Mouse (Mus musculus) MEL (cell line): ENCODE data around the gene Msi2. TPM values are rescaled to one million over a fixed set of nuclear protein-coding genes. Genes with fewer than 3 reads are reported as not detected.

ENCODE experiments used
- DNase-seq: peaks from one replicate; pipeline ENCODE4 v3.0.0; 2011; ENCODE audit warnings: low read depth, low spot score
- H3K27ac ChIP-seq: 2 replicates; pipeline ENCODE4 v1.5.1; 2012; ENCODE audit warnings: low read depth, mild to moderate bottlenecking, control low read depth, low read length, moderate library complexity; ENCODE audit not compliant: control insufficient read depth
- H3K27me3 ChIP-seq, 2 experiments: fragments of 150-350 bp in 1 of 2; sonication (generic) in 1 of 2; 2 replicates each; pipeline ENCODE4 v1.6.1; 2012; ENCODE audit warnings: low read length in 2 of 2, mild to moderate bottlenecking in 2 of 2, improper control_type of control experiment in 1 of 2, moderate library complexity in 1 of 2; ENCODE audit not compliant: insufficient read depth in 2 of 2, control insufficient read depth in 1 of 2
- H3K36me3 ChIP-seq, 2 experiments: 2 replicates each; pipeline ENCODE4 v1.6.1; 2012 to 2014; ENCODE audit warnings: low read length in 2 of 2, improper control_type of control experiment in 1 of 2, inconsistent platforms in 1 of 2, mild to moderate bottlenecking in 1 of 2; ENCODE audit not compliant: insufficient read depth in 2 of 2, control insufficient read depth in 1 of 2
- H3K4me1 ChIP-seq, 2 experiments: fragments of 150-350 bp in 1 of 2; sonication (generic) in 1 of 2; 2 replicates each; pipeline ENCODE4 v1.6.1; 2012; ENCODE audit warnings: low read length in 2 of 2, improper control_type of control experiment in 1 of 2, mild to moderate bottlenecking in 1 of 2; ENCODE audit not compliant: insufficient read depth in 2 of 2, control insufficient read depth in 1 of 2
- H3K4me3 ChIP-seq, 2 experiments: fragments of 150-350 bp in 1 of 2; sonication (generic) in 1 of 2; 2 replicates each; pipeline ENCODE4 v1.5.1; 2012; ENCODE audit warnings: low read depth in 2 of 2, low read length in 2 of 2, mild to moderate bottlenecking in 2 of 2, moderate library complexity in 2 of 2, control low read depth in 1 of 2, improper control_type of control experiment in 1 of 2; ENCODE audit not compliant: control insufficient read depth in 1 of 2, insufficient read depth in 1 of 2
- H3K79me2 ChIP-seq: 2 replicates; pipeline ENCODE4 v1.6.1; 2012; ENCODE audit warnings: mild to moderate bottlenecking, low read length, moderate library complexity; ENCODE audit not compliant: control insufficient read depth, poor library complexity, insufficient read depth
- H3K9ac ChIP-seq: 2 replicates; pipeline ENCODE4 v1.6.1; 2012; ENCODE audit warnings: low read depth, mild to moderate bottlenecking, control low read depth, low read length, moderate library complexity; ENCODE audit not compliant: control insufficient read depth, poor library complexity, severe bottlenecking
- H3K9me3 ChIP-seq: fragments of 150-350 bp; sonication (generic); replicated peaks from 2 replicates; pipeline ENCODE4 v1.6.1; 2012; ENCODE audit warnings: mild to moderate bottlenecking, low read length, improper control_type of control experiment, moderate library complexity; ENCODE audit not compliant: insufficient read depth
- BHLHE40 ChIP-seq: IDR thresholded peaks from 2 replicates; pipeline ENCODE4 v1.6.1; 2012; ENCODE audit warnings: low read depth, mild to moderate bottlenecking, inconsistent platforms, low read length, improper control_type of control experiment, borderline replicate concordance
- CHD1 ChIP-seq: IDR thresholded peaks from 2 replicates; pipeline ENCODE4 v1.6.1; 2012; ENCODE audit warnings: low read depth, mild to moderate bottlenecking, inconsistent platforms, low read length, improper control_type of control experiment
- CHD2 ChIP-seq: IDR thresholded peaks from 2 replicates; pipeline ENCODE4 v1.6.1; 2011; ENCODE audit warnings: low read length, improper control_type of control experiment
- ELF1 ChIP-seq: IDR thresholded peaks from 2 replicates; pipeline ENCODE4 v1.6.1; 2014; ENCODE audit warnings: low read depth, mild to moderate bottlenecking, inconsistent platforms, low read length, improper control_type of control experiment, moderate library complexity
- EP300 ChIP-seq, 2 experiments: IDR thresholded peaks; 2 replicates each; pipeline ENCODE4 v1.6.1; 2011; ENCODE audit warnings: improper control_type of control experiment in 2 of 2, low read length in 2 of 2, low read depth in 1 of 2, mild to moderate bottlenecking in 1 of 2
- ETS1 ChIP-seq: IDR thresholded peaks from 2 replicates; pipeline ENCODE4 v1.6.1; 2012; ENCODE audit warnings: low read depth, mild to moderate bottlenecking, inconsistent platforms, low read length, improper control_type of control experiment, moderate library complexity
- GABPA ChIP-seq: IDR thresholded peaks from 2 replicates; pipeline ENCODE4 v1.6.1; 2012; ENCODE audit warnings: low read depth, mild to moderate bottlenecking, inconsistent platforms, low read length, improper control_type of control experiment, moderate library complexity
- GATA1 ChIP-seq: IDR thresholded peaks from 2 replicates; pipeline ENCODE4 v1.6.1; 2011; ENCODE audit warnings: low read depth, low read length, improper control_type of control experiment
- HCFC1 ChIP-seq: IDR thresholded peaks from 2 replicates; pipeline ENCODE4 v1.6.1; 2012; ENCODE audit warnings: low read depth, mild to moderate bottlenecking, inconsistent platforms, low read length, improper control_type of control experiment, moderate library complexity
- JUND ChIP-seq: IDR thresholded peaks from 2 replicates; pipeline ENCODE4 v1.6.1; 2011; ENCODE audit warnings: low read depth, mild to moderate bottlenecking, improper control_type of control experiment, low read length
- MAFK ChIP-seq: IDR thresholded peaks from 2 replicates; pipeline ENCODE4 v1.6.1; 2011; ENCODE audit warnings: low read depth, mild to moderate bottlenecking, low read length, improper control_type of control experiment, borderline replicate concordance
- MAX ChIP-seq: IDR thresholded peaks from 2 replicates; pipeline ENCODE4 v1.6.1; 2011; ENCODE audit warnings: low read length, improper control_type of control experiment
- MEF2A ChIP-seq: IDR thresholded peaks from 2 replicates; pipeline ENCODE4 v1.6.1; 2014; ENCODE audit warnings: low read depth, mild to moderate bottlenecking, inconsistent platforms, low read length, improper control_type of control experiment; ENCODE audit not compliant: poor library complexity, insufficient replicate concordance, severe bottlenecking; ENCODE audit errors: extremely low read depth
- MXI1 ChIP-seq: IDR thresholded peaks from 2 replicates; pipeline ENCODE4 v1.6.1; 2011; ENCODE audit warnings: mild to moderate bottlenecking, low read depth, low read length, improper control_type of control experiment
- NELFE ChIP-seq: IDR thresholded peaks from 2 replicates; pipeline ENCODE4 v1.6.1; 2011; ENCODE audit warnings: low read depth, low read length, improper control_type of control experiment
- NRF1 ChIP-seq: IDR thresholded peaks from 2 replicates; pipeline ENCODE4 v1.6.1; 2014; ENCODE audit warnings: low read depth, mild to moderate bottlenecking, inconsistent platforms, low read length, improper control_type of control experiment, moderate library complexity; ENCODE audit not compliant: poor library complexity, insufficient read depth, severe bottlenecking
- POLR2A ChIP-seq, 2 experiments: IDR thresholded peaks; 2 replicates each; pipeline ENCODE4 v1.6.1; 2011 to 2012; ENCODE audit warnings: low read length in 2 of 2, mild to moderate bottlenecking in 2 of 2, control low read depth in 1 of 2, improper control_type of control experiment in 1 of 2, low read depth in 1 of 2, moderate library complexity in 1 of 2; ENCODE audit not compliant: control insufficient read depth in 1 of 2, insufficient read depth in 1 of 2, poor library complexity in 1 of 2
- RCOR1 ChIP-seq: IDR thresholded peaks from 2 replicates; pipeline ENCODE4 v1.6.1; 2012; ENCODE audit warnings: low read depth, mild to moderate bottlenecking, inconsistent platforms, low read length, improper control_type of control experiment
- TAL1 ChIP-seq: IDR thresholded peaks from 2 replicates; pipeline ENCODE4 v1.6.1; 2012; ENCODE audit warnings: mild to moderate bottlenecking, inconsistent platforms, low read length, moderate library complexity, mixed read lengths
- TBP ChIP-seq: IDR thresholded peaks from 2 replicates; pipeline ENCODE4 v1.8.0; 2011; ENCODE audit warnings: low read depth, low read length, improper control_type of control experiment
- USF1 ChIP-seq: IDR thresholded peaks from 2 replicates; pipeline ENCODE4 v1.6.1; 2014; ENCODE audit warnings: low read depth, mild to moderate bottlenecking, inconsistent platforms, low read length, improper control_type of control experiment, moderate library complexity
- ZC3H11A ChIP-seq: IDR thresholded peaks from 2 replicates; pipeline ENCODE4 v1.6.1; 2012; ENCODE audit warnings: low read depth, mild to moderate bottlenecking, inconsistent platforms, low read length, improper control_type of control experiment
- ZKSCAN1 ChIP-seq: IDR thresholded peaks from 2 replicates; pipeline ENCODE4 v1.6.1; 2012; ENCODE audit warnings: low read depth, mild to moderate bottlenecking, inconsistent platforms, low read length, improper control_type of control experiment, moderate library complexity
- polyA plus RNA-seq, 2 experiments: library from polyadenylated mRNA; stranded (reverse) in 1 of 2; unstranded in 1 of 2; fragments of >175 nt in 1 of 2; fragments of >200 nt in 1 of 2; gene quantifications; 2 replicates each; pipeline versions ENCODE4 v1.2.1 to v1.2.4; 2012; ENCODE audit warnings: low replicate concordance in 2 of 2, low read depth in 1 of 2; ENCODE audit not compliant: insufficient read length in 2 of 2, insufficient read depth in 1 of 2, missing spikeins in 1 of 2
- total RNA-seq: library from RNA; depleted of rRNA; stranded (reverse); fragments of 300-350 nt; gene quantifications from 2 replicates; pipeline ENCODE4 v1.2.3, GENCODE M21; 2012

Gene Msi2
- total and polyA plus RNA-seq, 3 experiments, result 16.2 to 29.7 TPM; not detected in 1

DNA sequence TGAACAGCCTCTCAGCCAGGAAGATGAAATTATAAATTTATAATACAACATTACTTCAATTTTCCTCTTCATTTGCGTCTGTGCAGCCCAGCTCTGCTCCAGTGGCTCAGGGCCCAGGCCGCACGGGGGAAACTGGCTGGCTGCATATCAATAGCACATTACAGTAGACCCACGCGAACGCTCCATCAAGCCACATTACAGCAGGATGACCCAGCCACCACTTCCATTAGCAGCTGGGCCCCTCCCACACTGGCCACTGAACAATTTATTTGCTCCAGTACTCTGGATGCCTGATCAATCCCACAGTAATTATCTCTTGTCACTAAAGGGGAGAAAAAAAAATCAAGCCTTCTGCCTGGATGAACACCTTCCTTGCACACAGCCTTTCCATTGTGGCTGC, 328.8 kb downstream of the Msi2 start:
- Histone ChIP-seq H3K27me3 (no peaks in the 10 kb centered on the region), H3K4me1 (no peaks in the 10 kb centered on the region), H3K4me3 (no peak overlapping the region), H3K27ac (no peak overlapping the region), H3K36me3 (peaks cover 0 to 2% of the 10 kb centered on the region in 2 experiments; a peak in 1 of 4 replicates), H3K9ac (no peak overlapping the region)
- TF ChIP-seq CHD2 (no peak), HCFC1 (no peak), NRF1 (no peak), ELF1 (no peak), GABPA (no peak), ETS1 (no peak), RCOR1 (no peak), MXI1 (no peak)
- TF ChIP-seq, all 39 proteins: peak for 0
- Histone ChIP-seq H3K79me2 (no peaks in the 10 kb centered on the region), H3K9me3 (no peaks in the 10 kb centered on the region)
- no peak for DNase-seq

DNA sequence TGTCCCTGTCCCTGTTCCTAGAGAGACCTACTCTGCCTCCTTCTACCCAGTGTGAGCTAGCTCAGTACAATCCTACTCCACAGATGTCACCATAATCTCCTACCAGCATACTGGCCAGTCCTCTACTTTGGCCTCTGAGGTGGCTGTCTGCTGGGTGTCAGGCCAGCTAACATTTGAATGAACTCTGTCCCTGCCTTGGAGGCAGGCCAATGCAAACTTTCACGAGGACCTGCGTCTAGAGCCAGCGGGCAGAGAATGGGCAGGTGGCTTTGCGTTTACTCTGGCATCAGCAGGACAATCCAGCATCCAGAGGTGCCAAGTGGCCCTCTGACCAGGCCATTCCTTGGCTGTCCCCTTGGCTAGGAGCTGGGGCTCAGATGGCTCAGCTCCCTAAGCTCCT, 331.4 kb downstream of the Msi2 start:
- H3K4me3 ChIP-seq, result no peak overlapping the region
- H3K4me1 ChIP-seq, result peaks cover 2 to 3% of the 10 kb centered on the region in 2 experiments; a peak in 3 of 4 replicates
- no peak for DNase-seq
- TF ChIP-seq MAFK (no peak), ZKSCAN1 (no peak), TBP (no peak)
- no peak overlapping the region for H3K9ac ChIP-seq
- H3K27me3 ChIP-seq, result no peaks in the 10 kb centered on the region
- no peaks in the 10 kb centered on the region for H3K79me2 ChIP-seq
- no peak overlapping the region for H3K27ac ChIP-seq
- no peaks in the 10 kb centered on the region for H3K9me3 ChIP-seq
- H3K36me3 ChIP-seq, result peaks cover 0 to 2% of the 10 kb centered on the region in 2 experiments; a peak in 2 of 4 replicates

DNA sequence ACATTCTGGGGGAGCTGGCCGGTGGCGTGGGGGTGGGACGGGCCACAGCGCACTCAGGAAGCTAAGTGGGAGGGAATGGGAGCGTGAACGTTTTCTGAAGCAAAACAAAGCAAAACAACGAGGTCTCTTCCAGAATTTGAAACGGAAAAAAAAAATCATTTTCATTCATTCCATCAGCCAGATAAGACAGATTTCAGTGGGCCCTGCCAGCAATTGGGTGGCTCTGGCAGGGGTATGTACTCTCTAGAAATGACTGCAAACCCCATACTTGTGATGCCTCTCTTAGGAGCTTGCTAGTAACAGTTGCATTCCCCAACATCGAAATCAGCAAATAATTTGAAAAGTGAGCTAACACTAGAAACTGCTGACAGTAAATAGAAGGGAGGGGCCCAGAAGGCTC, 335.9 kb downstream of the Msi2 start:
- Histone ChIP-seq H3K36me3 (no peaks in the 10 kb centered on the region; a peak in 2 of 4 replicates), H3K4me3 (no peak overlapping the region), H3K9ac (no peak overlapping the region), H3K27me3 (no peaks in the 10 kb centered on the region), H3K4me1 (peaks cover 5 to 13% of the 10 kb centered on the region in 2 experiments; a peak in 3 of 4 replicates)
- no peak for DNase-seq
- TF ChIP-seq NRF1 (no peak), MAFK (no peak), EP300 (IDR thresholded peaks at IDR 0.05; ENCODE audit: low read depth in 1 of 2, low read length in 2 of 2) (no peak), MAX (no peak), MEF2A (no peak), JUND (no peak), ZC3H11A (no peak), ETS1 (no peak), TAL1 (no peak), RCOR1 (no peak), POLR2A (IDR thresholded peaks at IDR 0.05; ENCODE audit: control insufficient read depth in 1 of 2, insufficient read depth in 1 of 2, low read depth in 1 of 2, low read length in 2 of 2, poor library complexity in 1 of 2) (no peak), CHD1 (no peak), GATA1 (no peak), BHLHE40 (no peak), HCFC1 (no peak), USF1 (no peak), NELFE (no peak)
- TF ChIP-seq, all 39 proteins: peak for 0
- Histone ChIP-seq H3K79me2 (no peaks in the 10 kb centered on the region), H3K27ac (no peak overlapping the region), H3K9me3 (no peaks in the 10 kb centered on the region)
